ENCODE assay signal across 9 mouse cellular contexts in the genomic region with DNA sequence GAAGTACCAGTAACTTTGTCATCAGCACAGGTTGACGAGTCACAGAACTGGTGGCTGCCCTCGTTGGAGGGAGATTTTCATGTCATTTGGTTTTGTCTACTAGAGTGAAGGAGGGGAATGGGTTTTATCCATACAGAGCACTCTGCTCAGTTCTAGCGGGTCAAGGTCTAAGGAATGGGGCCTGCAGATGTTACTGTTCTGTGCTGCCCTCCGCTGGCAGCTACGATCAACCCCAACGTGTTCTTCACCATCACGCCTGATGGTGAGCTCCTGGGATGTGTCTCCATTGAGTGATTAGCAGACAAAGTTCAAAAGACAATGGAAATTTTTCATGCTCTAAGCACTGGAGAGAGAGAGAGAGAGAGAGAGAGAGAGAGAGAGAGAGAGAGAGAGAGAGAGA.
DNase-seq lines count a peak whose midpoint lies in the region; ATAC-seq and TF ChIP-seq lines count a peak whose summit lies in the region.
"Had no signal": no experiment of that assay in that cellular context is flagged by ENCODE, and none has a peak within 500 bp of the region (broad histone marks: within the 10 kb centered on the region; RNA-seq: fewer than 3 reads in every experiment).

No protein-coding gene starts in this region.

- TF ChIP-seq POLR2A in heart, adult 2 months (IDR thresholded peaks at IDR 0.05; ENCODE audit: insufficient read depth, low read depth, low read length) = no peak

- no peak overlapping the region for H3K9ac ChIP-seq in heart, adult 2 months (ENCODE audit: low read depth, low read length)
- no peak overlapping the region for H3K9ac ChIP-seq in lung, embryonic 14.5 days
- H3K9ac ChIP-seq: lung, embryonic 15.5 days had no signal

- TF ChIP-seq EP300 in heart, adult 2 months (IDR thresholded peaks at IDR 0.05; ENCODE audit: insufficient read depth, low read depth, low read length) = no peak

- no peak overlapping the region for H3K4me2 ChIP-seq in lung, embryonic 14.5 days
- H3K4me2 ChIP-seq: lung, embryonic 15.5 days had no signal

- no peak for ATAC-seq in lung, embryonic 14.5 days (ENCODE audit: insufficient read depth)

- no peaks in the 10 kb centered on the region for H3K27me3 ChIP-seq in heart, adult 2 months (ENCODE audit: control insufficient read depth, insufficient read depth, low read length)
- H3K27me3 ChIP-seq in lung, embryonic 14.5 days (ENCODE audit: insufficient read depth, low read length) = no peaks in the 10 kb centered on the region
- H3K27me3 ChIP-seq: lung, embryonic 15.5 days had no signal

- no peak overlapping the region for H3K4me3 ChIP-seq in heart, adult 2 months
- no peak overlapping the region for H3K4me3 ChIP-seq in lung, embryonic 14.5 days (ENCODE audit: low read depth, low read length)
- H3K4me3 ChIP-seq: lung, embryonic 15.5 days had no signal

- intact Hi-C loops in heart, adult 2 months (cut with DNase I) = loop anchor here (10.0 kb wide), 1 partner anchor 232 kb away; no protein-coding TSS in a partner anchor
- intact Hi-C loops in heart, postnatal 25 days (cut with DNase I) = loop anchor here (2.0 to 5.0 kb wide), 2 partner anchors 234 to 374 kb away; no protein-coding TSS in a partner anchor

- DNase-seq in heart, adult 2 months = no peak
- DNase-seq in heart, postnatal 25 days (ENCODE audit: low spot score) = no peak
- peak; percentile 20 for DNase-seq in lung, embryonic 14.5 days
- DNase-seq in lung, postnatal 25 days (ENCODE audit: low spot score) = no peak
- peak; percentile 59 for DNase-seq in brain, adult 2 months (ENCODE audit: low read depth, low spot score)
- peak; percentile 10 for DNase-seq in lung, postnatal 14 days
- no peak for DNase-seq in adipocyte (ENCODE audit: low spot score)
- DNase-seq in layer of hippocampus, postnatal 14 days (ENCODE audit: low spot score in 2 of 2) = no peak

- H3K36me3 ChIP-seq in heart, adult 2 months (ENCODE audit: control insufficient read depth, insufficient read depth, low read length) = no peaks in the 10 kb centered on the region
- no peaks in the 10 kb centered on the region for H3K36me3 ChIP-seq in lung, embryonic 14.5 days (ENCODE audit: insufficient read depth)
- H3K36me3 ChIP-seq: lung, embryonic 15.5 days had no signal

- H3K79me2 ChIP-seq in heart, adult 2 months (replicated peaks; ENCODE audit: control insufficient read depth, insufficient read depth, low read length) = no peaks in the 10 kb centered on the region

- peak; percentile 38 for TF ChIP-seq CTCF in heart, adult 2 months (IDR thresholded peaks at IDR 0.05)
- peak; percentile 19; the same call in 1 of the 2 replicates for TF ChIP-seq CTCF in lung, embryonic 14.5 days (IDR thresholded peaks at IDR 0.05; ENCODE audit: low read depth)

- H3K4me1 ChIP-seq in heart, adult 2 months (ENCODE audit: control insufficient read depth, insufficient read depth, low read length) = no peaks in the 10 kb centered on the region
- no peaks in the 10 kb centered on the region for H3K4me1 ChIP-seq in lung, embryonic 14.5 days (ENCODE audit: insufficient read depth)
- H3K4me1 ChIP-seq: lung, embryonic 15.5 days had no signal

- H3K9me3 ChIP-seq in lung, embryonic 14.5 days (ENCODE audit: low read depth, low read length) = no peaks in the 10 kb centered on the region
- H3K9me3 ChIP-seq: lung, embryonic 15.5 days had no signal

- 37% methylated on average over 7 of the region's 7 CpGs for WGBS in heart, adult 2 months
- WGBS in lung, embryonic 14.5 days = 55% methylated on average over 7 of the region's 7 CpGs

- H3K27ac ChIP-seq in heart, adult 2 months = no peak overlapping the region
- no peak overlapping the region for H3K27ac ChIP-seq in lung, embryonic 14.5 days (ENCODE audit: low read depth)
- H3K27ac ChIP-seq: lung, embryonic 15.5 days had no signal

Comparison
In these comparisons a context has a peak if more than half of its experiments do, and no peak if none do; other contexts are left out.
1. DNase-seq: peak in lung, embryonic 14.5 days (single experiment), brain, adult 2 months (single experiment) and lung, postnatal 14 days (single experiment); none in heart, adult 2 months (0 of 2), heart, postnatal 25 days (single experiment), lung, postnatal 25 days (single experiment), adipocyte (single experiment) and layer of hippocampus, postnatal 14 days (0 of 2).